ENCODE assay signal across 15 mouse cellular contexts in the genomic region with DNA sequence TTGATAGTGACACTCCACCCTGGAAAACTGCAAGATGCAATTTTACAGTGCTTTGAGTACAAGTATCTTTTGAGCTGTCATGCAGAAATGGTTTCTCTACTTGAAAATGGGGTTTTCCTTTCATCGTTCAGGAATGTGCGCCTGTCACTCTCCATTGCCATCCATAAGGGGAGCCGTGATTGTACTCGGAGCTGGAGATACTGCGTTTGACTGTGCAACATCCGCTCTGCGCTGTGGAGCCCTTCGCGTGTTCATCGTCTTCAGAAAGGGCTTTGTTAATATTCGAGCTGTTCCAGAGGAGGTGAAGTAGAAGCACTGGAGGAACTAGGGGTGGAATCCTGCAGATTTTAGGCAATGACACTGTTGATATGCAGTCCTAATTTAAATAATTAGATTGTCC.
"Had no signal": no experiment of that assay in that cellular context is flagged by ENCODE, and none has a peak within 500 bp of the region (broad histone marks: within the 10 kb centered on the region; RNA-seq: fewer than 3 reads in every experiment).

No protein-coding gene starts in this region.

- H3K4me1 ChIP-seq: limb, embryonic 15.5 days; liver, embryonic 13.5 days; lung, embryonic 15.5 days; megakaryocyte, embryonic 14.5 days; neural tube, embryonic 15.5 days had no signal

- H3K9ac ChIP-seq: limb, embryonic 15.5 days; liver, embryonic 13.5 days; liver, postnatal 0 days; lung, embryonic 15.5 days; neural tube, embryonic 15.5 days had no signal

- H3K27ac ChIP-seq: kidney, postnatal 0 days; limb, embryonic 15.5 days; liver, embryonic 13.5 days; lung, embryonic 15.5 days; macrophage; neural tube, embryonic 15.5 days had no signal

- ATAC-seq: liver, postnatal 0 days had no signal

- H3K4me3 ChIP-seq: limb, embryonic 15.5 days; liver, embryonic 13.5 days; lung, embryonic 15.5 days; megakaryocyte, embryonic 14.5 days; myocyte; neural tube, embryonic 15.5 days had no signal

- H3K36me3 ChIP-seq: limb, embryonic 15.5 days; liver, embryonic 13.5 days; lung, embryonic 15.5 days; neural tube, embryonic 15.5 days had no signal

- H3K4me2 ChIP-seq: limb, embryonic 15.5 days; liver, embryonic 13.5 days; lung, embryonic 15.5 days; neural tube, embryonic 15.5 days had no signal

- H3K9me3 ChIP-seq: limb, embryonic 15.5 days; liver, embryonic 13.5 days; lung, embryonic 15.5 days; megakaryocyte, embryonic 14.5 days; neural tube, embryonic 15.5 days had no signal

- DNase-seq: kidney, adult 9 months; kidney, postnatal 36 days; layer of hippocampus, adult 9-11 months; layer of hippocampus, postnatal 36 days; liver, embryonic 13.5 days; liver, postnatal 0 days; lung, postnatal 14 days; thymus, postnatal 36 days had no signal

- H3K27me3 ChIP-seq: limb, embryonic 15.5 days; liver, embryonic 13.5 days; lung, embryonic 15.5 days; megakaryocyte, embryonic 14.5 days; neural tube, embryonic 15.5 days had no signal
